Mouse (Mus musculus): ENCODE results near the gene Cplane1. TPM values are rescaled to one million over a fixed set of nuclear protein-coding genes. Genes with fewer than 3 reads are reported as not detected.
"Not testable (repeated sequence)": the region's sequence is repeated elsewhere in the genome, so short reads cannot be mapped to it uniquely, and the experiment has no call there.

Cplane1 gene
- total RNA-seq (2021): 1 to 10 TPM; 7.2 to 9.1 TPM
- long read RNA-seq, experiment 1: 0 reads
- long read RNA-seq, experiment 2, partial matches to known transcripts: 4 of 4 reads
- long read RNA-seq, experiment 2, other reads (novel, unspliced or antisense): 0 of 4 reads

DNA sequence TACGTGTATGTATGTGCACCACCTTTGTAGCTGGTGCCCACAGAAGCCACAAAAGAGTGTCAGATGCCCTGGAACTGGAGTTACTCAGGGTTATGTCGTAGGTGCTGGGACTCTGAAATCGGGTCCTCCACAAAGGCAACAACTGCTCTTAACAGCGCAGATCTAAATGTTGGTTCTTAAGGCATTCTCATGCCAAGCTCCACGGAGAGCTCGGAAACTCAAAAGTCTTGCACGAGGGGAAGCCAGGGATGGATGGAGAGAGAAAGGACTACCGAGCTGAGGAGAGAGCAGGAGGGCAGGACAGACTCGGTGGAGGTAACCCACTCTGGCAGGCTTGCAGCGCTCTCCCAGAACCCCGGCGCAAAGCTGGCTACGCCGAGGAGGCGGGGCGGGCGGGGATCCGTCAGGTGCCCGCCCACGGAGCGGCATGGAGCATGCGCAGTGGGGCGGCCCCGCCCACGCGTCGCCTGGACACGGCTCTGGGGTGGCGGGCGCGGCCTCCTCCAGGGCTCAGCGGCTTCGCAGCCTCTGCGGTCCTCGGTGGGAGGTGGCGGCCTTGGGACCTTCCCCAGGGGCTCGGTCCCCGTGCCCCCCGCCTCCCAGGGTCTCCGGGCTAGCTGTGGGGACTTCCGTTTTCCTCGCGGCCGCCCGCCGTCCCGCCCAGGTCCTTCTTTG lies at the start of gene Cplane1:
Cplane1 (plus strand) TSS at position 516 of the 675 bp plus-strand sequence.
- peak; percentile 98 for DNase-seq (ENCODE audit: low spot score in 2 of 2)

DNA sequence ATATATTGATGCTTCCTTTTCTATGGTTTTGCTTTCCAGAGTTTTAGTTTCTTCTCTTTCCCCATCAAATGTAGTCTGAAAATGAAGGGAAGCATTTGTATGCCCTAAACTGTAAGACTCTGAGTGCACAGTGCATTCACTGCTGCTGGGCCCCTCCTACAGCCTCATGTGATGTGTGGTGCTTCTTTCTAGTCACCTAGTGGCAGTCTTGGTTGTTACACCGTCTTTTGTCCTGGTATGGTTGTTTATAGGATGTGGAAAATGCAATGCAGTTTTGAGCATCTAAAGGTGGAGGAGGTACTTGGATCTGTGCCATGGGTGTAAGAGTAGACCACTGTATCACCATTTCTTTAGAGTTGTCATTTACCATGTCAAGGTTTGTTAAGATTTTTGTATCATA lies 39.6 kb upstream of the Cplane1 start:
- DNase-seq (ENCODE audit: low spot score in 2 of 2): no peak

DNA sequence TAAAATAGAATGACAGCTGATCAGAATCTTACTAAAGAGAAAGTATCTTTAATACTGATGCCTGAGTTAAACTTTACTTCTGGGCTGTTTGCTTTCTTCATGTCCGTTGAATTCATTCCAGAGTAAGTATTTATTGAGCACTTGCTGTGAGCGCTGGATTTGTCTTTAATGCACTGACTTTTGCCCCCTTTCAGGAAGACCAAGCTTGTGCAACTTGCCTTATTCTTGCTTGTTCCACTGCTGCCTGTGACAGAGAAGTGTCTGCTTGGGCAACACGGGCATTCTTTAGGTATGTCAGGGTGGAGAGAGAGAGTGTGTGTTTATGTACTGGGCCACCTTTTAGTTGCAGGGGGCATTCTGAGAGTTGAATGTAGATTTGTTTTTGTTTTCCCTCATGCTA lies 37.6 kb upstream of the Cplane1 start:
- no peak for DNase-seq (ENCODE audit: low spot score in 2 of 2)

DNA sequence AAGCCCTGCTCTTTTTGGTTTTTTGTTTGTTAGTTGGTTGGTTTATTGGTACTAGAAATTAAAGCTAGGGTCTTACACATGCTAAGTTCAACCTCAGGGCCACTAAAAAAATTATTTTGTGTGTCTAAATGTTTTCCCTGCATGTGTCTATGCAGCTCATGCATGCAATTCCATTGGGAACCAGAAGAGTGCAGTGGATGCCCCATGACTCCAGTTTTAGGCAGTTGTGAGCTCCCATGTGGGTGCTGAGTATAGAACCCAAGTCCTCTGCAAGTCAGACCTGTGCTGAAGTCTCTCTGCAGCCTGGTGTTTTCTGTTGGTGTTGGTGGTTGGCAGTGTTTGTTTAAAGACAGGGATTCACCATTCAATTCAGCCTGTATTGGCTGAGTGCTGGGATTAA lies 37.1 kb upstream of the Cplane1 start:
- no peak for DNase-seq (ENCODE audit: low spot score in 2 of 2)

DNA sequence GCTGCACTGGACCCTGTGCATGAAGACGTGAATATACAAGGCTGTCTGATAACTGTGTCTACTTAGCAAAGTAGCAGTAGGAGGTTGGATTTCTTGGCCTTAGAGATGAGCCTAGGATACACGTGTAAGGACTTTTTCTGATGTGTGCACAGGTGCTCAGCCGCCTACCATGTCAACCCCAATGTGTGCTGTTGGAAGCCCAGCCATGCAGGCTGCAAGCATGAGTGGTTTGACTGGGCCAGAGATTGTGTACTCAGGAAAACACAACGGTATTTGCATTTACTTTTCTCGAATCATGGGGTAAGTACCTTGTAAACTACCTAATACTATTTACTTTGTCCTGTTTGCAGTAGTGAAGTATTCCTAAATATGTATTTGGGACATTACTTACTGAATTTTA lies 33.3 kb upstream of the Cplane1 start:
- no peak for DNase-seq (ENCODE audit: low spot score in 2 of 2)

DNA sequence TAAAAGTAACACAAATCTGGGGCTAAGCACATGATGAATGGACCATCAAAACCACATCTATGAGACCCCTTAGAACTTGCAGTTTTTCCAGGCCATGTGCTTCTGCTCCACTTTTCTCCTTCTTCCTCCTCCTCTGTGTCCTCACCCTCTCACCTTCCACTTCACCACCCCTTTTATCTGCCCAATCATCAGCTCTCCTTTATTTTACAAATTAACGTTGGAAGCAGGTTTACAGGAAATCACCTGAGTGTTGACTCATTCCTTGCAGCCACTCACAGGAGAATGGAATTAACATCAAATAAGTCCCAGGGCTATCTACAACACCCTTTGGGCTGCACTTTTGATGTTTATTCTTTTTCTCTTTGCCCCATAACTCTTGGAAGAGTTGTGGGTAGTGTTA lies 7.1 kb upstream of the Cplane1 start:
- no peak for DNase-seq (ENCODE audit: low spot score in 2 of 2)

DNA sequence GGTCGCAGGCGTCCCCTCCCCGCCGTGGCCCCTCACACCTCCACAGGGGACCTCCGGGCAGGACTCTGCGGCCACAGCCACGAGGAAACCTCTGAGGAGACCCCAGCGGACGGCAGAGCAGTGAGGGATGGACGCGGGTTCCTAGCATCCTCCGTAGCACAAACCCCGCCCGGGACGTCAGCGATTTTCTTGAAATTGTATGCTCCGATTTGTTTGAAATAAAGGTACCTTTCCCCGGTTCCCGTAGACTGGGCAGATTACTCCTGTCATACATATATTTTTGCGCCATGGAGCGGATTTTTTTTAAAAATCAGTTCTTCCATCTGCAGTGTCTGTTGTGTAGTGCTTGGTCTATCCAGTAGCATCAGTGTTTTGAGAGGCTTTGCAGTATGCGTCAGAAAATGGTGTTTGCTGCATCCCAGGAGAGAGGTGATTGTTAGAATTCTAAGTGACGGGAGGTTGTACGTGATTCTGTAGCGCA lies 400 bp downstream of the Cplane1 start:
- DNase-seq (ENCODE audit: low spot score in 2 of 2): no peak

DNA sequence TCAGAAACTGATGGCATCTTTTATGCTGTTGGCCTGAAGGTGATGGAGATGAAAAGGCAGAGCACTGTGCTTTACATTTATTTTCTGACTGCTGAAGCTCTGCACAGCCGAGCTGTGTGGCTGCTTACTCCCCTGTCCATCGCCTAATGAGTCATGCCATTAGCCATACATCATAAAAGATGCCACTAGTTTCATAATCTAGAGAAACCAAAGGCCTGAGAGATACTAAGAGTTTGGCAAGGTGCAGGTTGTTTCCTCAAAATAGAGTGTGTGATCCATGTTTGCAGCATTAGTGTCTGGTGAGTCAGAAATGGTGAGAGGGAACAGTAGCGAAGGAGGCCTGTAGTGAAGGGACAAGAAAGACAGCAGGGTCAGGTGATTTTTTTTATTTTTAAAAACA lies 20.7 kb downstream of the Cplane1 start:
- no peak for DNase-seq (ENCODE audit: low spot score in 2 of 2)

DNA sequence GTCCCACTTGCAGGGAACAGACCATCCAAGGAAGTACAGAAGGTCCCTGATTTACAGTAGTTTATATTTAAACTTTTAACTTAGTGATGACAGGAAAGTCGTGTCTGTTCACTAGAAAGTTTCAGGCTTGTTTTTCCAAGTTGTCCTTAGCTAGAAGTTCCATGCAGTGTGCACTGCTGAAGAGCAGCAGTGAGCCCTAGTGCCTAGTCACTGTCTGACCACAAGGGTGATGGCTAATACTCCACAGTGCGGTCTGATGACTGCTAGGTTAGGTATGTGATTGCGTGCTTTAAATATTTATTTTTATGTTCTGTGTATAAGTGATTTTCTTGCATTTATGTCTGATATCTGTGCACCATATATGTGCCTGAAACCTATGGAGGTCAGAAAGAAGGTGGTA lies 21.5 kb downstream of the Cplane1 start:
- DNase-seq (ENCODE audit: low spot score in 2 of 2): no peak

DNA sequence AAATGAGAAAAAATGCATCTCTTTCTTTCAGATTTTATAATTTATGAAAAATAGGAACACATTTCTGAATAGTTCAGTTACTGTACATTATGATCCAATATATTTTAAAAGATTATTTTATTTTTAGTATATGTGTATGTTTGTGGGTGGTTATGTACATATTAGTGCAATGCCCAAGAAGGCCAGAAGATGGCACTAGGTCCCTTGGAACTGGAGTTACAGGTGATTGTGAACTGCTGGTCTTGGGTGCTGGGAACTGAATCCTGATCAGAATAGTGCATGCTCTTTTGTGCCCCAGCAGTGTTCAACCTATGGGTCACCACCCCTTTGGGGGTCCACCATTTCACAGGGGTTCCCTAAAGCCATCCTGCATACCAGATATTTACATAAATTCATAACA lies 31.4 kb downstream of the Cplane1 start:
- DNase-seq (ENCODE audit: low spot score in 2 of 2): no peak

DNA sequence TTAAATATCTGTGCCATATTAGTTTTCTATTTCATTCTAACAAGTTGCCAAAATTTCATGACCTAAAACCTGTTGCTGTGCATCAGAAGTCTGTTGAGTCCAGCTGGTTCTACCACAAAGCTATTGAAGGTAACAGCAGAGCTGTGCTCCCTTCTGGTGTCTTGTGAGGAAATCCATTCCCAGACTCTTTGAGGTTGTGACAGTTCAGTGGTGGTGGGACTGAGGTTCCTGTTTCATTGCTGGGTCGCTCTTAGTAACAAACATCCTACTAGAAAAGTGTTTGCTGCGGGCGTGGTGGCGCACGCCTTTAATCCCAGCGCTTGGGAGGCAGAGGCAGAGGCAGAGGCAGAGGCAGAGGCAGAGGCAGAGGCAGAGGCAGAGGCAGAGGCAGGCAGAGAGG lies 39.5 kb downstream of the Cplane1 start:
- DNase-seq (ENCODE audit: low spot score in 2 of 2): no peak

DNA sequence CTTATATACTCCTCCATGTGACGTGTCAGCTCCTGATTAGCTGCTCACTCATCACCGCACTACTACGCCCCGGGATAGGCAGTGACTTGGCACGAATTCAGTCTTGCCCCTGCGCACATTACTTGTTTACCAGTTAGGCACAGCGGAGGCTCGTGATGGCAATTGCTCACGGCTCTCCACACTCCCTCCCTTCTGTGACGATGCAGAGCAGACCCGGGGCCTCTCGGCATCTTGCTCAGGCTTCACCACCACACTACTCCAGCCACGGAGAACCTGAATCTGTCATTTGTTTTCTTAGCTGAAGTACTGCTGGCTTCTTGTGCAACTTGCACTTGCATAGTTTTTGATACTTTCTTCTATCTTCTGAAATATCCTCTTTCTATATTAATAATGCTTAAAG lies 45.9 kb downstream of the Cplane1 start:
- DNase-seq (ENCODE audit: low spot score in 2 of 2): no peak

DNA sequence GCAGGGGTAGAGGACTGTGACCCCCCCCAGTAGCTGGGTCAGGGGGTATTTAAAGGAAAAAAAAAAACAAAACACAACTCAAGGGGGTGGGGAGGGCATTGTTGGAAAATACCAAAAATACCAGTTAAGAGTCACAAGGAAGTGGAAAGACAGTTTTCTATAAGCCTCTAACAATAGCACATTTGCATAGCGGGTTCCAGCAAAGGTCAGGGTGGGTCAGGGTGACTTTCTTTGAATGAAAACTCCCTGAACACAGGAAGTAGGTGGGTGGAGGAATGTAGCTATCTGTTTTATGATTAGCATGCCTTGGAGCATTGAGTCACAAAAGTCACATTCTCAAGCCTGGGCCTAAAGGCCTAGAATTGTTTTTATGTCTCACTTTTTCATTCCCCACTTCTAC lies 65.3 kb downstream of the Cplane1 start:
- not testable (repeated sequence) for DNase-seq (ENCODE audit: low spot score in 2 of 2)

DNA sequence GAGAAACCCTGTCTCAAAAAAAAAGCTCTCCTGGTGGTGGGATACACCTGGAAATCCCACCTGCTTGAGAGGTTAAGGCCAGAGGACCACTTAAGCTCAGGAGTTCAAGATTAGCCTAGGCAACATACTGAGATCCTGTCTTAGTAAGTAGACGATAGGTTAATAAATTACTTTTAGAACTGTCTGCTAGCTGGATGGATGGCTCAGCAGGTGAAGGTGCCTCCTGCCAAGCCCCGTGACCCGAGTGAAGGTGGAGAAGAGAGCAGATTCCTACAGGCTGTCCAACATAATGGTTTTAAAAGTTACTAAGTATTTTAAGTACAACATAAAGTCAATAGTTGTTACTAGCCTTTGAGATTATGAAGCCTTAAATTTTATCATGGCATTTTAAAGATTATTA lies 97.0 kb downstream of the Cplane1 start:
- DNase-seq (ENCODE audit: low spot score in 2 of 2): no peak

DNA sequence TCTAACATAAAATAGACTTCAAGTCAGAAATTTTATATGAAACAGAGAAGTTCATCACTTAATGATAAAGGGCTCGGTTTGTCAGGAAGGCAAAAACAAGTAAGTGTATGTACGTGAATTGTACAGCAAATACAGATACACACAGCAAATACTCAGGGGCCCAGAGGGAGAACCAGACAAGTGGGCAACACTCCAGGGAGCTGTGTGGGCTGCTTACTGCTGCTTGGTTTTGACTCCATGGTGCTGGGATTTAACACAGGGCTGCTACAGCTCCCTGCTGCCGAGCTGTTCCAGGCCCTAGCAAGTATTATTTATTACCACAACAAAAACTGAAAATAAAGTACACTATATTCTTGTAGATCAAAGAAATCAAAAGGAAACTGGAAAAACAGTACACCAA lies 98.3 kb downstream of the Cplane1 start:
- no peak for DNase-seq (ENCODE audit: low spot score in 2 of 2)

DNA sequence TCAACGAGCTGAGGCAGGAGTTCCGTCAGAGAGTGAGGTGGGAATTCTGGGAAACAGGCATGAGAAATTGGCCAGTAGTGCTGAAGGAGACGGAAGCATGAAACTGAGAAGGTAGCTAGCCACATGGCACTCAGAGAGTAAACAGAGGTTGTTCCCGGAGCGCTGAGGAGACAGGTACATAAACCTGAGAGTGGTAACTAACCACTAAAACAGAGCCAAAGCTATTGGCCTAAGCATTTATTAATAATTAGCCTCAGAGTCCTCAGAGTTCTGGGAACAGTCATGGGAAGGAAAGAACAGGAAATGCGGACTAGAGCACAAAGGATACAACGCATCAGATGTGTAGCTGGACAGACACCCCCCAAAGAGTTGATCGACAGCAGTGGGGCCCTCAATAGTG lies 99.3 kb downstream of the Cplane1 start:
- DNase-seq (ENCODE audit: low spot score in 2 of 2): no peak

DNA sequence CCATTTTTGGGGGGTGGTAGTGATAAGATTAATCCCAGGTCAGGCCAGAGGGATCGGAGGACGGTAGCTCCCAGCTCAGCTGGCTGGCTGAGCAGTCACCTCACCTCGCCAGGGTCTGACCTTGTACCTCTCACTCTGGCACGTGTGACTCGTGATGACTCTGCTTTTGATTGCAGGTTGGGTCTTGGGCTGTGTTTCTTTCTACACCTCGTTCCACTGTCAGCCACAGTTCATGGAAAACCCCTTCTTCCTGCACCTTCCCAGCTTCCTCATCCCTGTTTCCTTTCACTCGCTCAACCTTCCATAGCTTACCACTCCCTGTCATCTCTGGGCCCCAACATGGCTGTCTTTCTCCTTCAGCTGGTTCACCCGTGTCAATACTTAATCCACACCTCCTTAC lies 103.0 kb downstream of the Cplane1 start:
- DNase-seq (ENCODE audit: low spot score in 2 of 2): no peak

DNA sequence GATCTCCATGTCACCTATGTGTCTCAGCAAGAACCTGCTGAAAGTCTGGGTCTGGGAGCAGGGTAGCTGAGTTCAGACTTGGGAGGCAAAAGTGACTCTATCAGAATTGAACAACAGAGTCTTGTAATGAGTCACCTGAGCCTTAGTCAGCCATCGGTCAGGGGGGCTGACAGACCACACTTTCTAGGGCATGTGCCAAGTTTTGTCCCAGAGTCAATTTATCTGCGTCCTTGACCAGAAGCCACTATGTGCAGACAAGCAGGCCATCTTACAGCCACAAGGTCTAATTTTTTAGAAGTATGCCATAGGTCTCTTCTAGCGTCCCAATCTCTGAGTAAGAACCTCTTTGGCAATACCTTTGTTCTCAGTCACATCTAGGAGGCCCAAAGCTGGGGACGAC lies 109.0 kb downstream of the Cplane1 start:
- not testable (repeated sequence) for DNase-seq (ENCODE audit: low spot score in 2 of 2)

DNA sequence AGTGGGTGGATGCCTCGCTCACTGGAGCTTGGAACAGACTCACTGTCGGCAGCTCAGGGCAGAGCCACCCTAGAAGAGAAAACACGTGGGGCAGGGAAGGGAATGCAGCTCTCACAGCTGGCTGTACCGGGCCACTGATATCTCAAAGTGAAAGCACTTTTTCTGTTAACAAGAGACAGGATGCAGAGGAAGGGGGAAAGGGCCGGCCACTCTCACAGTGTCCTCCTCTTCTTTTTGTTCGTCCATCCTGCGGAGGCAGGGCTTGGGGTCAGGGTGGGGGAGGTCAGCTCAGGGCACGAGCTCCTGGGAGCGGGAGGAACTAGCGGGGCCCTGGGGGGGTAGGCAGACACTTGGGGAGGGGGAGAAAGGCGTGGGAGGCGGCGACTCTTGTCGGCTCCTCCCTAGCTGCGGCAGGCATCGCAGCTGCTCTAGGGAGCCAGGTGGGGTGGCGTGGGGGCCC lies 110.4 kb downstream of the Cplane1 start:
- no peak for DNase-seq (ENCODE audit: low spot score in 2 of 2)

DNA sequence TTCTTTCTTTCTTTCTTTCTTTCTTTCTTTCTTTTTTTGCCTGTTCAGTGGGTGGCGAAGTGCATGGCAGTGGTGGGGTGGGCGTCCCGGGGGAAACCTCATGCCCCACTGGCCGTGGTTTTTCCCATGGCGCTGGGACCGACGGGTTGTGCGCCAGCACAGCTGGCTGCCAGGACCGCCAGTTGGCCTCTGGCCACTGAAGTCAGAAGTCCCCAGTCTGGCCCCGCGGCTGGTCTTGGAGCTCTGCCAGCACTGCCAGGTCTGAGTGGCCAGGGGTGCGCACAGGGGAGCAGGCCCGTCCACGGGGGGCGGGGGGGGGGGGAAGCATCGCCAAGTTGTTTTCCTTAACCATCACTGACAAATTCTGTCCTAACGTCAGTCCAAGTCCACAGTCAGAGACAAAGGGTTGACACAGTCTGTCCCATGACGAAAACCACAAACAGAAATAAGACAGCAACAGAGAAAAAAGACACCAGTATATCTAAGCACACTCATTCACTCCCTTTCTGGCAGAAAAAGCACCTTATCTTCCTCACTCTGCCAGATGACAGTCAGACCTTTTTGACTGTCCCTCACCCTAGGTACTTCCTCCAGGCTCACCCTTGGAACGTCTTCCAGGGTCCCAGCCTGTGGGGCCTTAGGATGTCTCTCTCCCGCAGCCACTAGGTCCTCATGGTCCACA lies 111.2 kb downstream of the Cplane1 start:
- DNase-seq (ENCODE audit: low spot score in 2 of 2): peak; percentile 42 to 60

DNA sequence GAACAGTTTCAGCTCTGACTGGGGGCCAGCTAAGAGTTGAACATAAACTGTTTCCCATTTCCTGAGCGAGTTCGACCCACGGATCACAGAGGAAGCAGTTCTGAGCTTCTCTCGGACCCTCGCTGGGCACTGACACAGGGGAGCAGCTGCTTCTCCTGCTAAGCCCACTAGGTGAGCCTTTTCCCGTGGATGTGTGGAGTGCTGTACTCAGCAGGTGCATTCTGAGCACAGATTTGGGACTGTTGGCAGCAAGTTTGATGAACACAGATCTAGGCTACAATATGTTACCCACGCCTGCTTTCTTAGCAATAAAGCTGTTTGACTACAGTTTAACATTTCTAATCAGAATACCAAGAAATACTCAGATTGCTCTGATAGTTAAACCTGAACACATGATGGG lies 112.8 kb downstream of the Cplane1 start:
- DNase-seq (ENCODE audit: low spot score in 2 of 2): no peak

DNA sequence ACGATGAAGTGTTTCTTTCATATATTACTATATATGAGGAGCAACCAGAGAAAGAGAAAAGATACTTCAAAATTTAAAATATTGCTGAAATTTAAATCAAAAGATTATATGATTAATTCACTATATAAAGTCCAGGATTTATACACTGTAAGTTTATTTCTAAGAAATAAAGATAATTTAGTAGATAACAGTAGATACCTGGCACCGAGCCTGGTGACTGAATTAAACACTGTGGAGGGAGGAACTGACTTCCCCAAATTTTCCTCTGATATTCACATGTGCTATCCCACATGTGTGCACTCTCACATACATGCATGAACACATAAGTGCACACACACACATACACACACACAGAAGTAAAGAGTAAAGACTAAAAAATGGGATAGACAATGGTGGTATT lies 113.2 kb downstream of the Cplane1 start:
- no peak for DNase-seq (ENCODE audit: low spot score in 2 of 2)

DNA sequence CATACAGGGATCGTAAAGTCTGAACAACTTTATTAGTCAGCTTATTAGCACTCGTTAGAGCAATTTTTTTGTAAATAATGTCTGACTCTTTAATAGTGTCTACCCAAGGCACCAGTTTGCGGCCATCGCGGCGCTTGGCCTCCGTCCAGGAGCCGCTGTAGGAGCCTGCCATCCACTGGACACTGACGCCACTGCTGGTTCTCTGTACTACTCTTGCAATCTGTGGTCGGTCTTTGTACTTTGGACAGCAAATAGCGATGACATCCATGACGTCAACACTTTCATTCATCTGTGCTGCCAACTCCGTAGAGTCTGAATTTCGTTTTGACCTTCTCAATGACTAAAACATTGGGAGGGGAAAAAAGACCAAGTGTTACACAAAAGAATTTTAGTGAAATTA lies 122.3 kb downstream of the Cplane1 start:
- DNase-seq (ENCODE audit: low spot score in 2 of 2): no peak

Measured in adrenal gland, adult 18-20 months (tissue).